Comparison of ENCODE assay signal across 8 mouse cellular contexts in the genomic region with DNA sequence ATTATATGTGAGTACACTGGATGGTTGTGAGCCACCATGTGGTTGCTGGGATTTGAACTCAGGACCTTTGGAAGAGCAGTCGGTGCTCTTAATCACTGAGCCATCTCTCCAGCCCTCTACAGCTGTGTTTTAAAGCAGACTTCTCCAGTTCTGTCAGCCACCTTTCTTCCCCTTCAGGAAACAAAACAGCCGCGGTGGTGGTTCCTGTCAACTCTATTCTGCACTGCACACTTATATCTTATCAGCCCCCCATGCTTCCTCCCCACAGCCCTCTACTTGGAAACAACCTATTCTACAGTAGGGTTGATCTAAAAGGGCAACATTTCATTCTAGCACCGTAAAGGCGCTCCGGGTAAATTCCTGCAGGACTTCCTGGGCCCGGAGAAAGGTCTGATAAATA. TPM values are rescaled to one million over a fixed set of nuclear protein-coding genes. Genes with fewer than 3 reads are reported as not detected.
DNase-seq lines count a peak whose midpoint lies in the region; ATAC-seq lines count a peak whose summit lies in the region.

No protein-coding gene starts in this region.

- peak overlapping the region; percentile 75 for H3K4me3 ChIP-seq in heart, embryonic 16.5 days (ENCODE audit: low read length)
- H3K4me3 ChIP-seq in brown adipose tissue, adult 24 weeks (ENCODE audit: insufficient read depth, low read depth, low read length) = peak overlapping the region; percentile 8; the same call in 1 of the 2 replicates
- peak overlapping the region; percentile 54 for H3K4me3 ChIP-seq in midbrain, embryonic 15.5 days

- H3K9me3 ChIP-seq in heart, embryonic 16.5 days (replicated peaks; ENCODE audit: control insufficient read depth, low read length) = no peaks in the 10 kb centered on the region
- no peaks in the 10 kb centered on the region for H3K9me3 ChIP-seq in midbrain, embryonic 15.5 days

- 29% methylated on average over 7 of the region's 7 CpGs for WGBS in heart, embryonic 16.5 days
- 63% methylated on average over 7 of the region's 7 CpGs for WGBS in midbrain, embryonic 15.5 days

- H3K27me3 ChIP-seq in heart, embryonic 16.5 days (ENCODE audit: control insufficient read depth, insufficient read depth, low read length) = no peaks in the 10 kb centered on the region
- no peaks in the 10 kb centered on the region for H3K27me3 ChIP-seq in midbrain, embryonic 15.5 days (replicated peaks)

- H3K27ac ChIP-seq in heart, embryonic 16.5 days (ENCODE audit: low read length) = peak overlapping the region; percentile 84
- H3K27ac ChIP-seq in brown adipose tissue, adult 24 weeks (replicated peaks; ENCODE audit: low read depth, low read length) = no peak overlapping the region
- peak overlapping the region; percentile 86 for H3K27ac ChIP-seq in midbrain, embryonic 15.5 days

- no peak overlapping the region; the same call in 1 of the 2 replicates for H3K9ac ChIP-seq in heart, embryonic 16.5 days (ENCODE audit: low read length)
- peak overlapping the region; percentile 62 for H3K9ac ChIP-seq in midbrain, embryonic 15.5 days

- ATAC-seq in heart, embryonic 16.5 days (replicated peaks; ENCODE audit: extremely low read depth, insufficient read depth, low FRiP score) = 0 out of 2 replicates have a peak, but pooled peaks have one; percentile 1
- ATAC-seq in midbrain, embryonic 15.5 days (replicated peaks) = no peak

- peak overlapping the region; percentile 74 for H3K4me2 ChIP-seq in heart, embryonic 16.5 days (ENCODE audit: low read depth, low read length)
- H3K4me2 ChIP-seq in midbrain, embryonic 15.5 days = peak overlapping the region; percentile 57

- DNase-seq in heart, adult 11 months = no peak
- DNase-seq in induced T-regulatory cell, adult 2 months (ENCODE audit: low read depth) = peak; percentile 47
- DNase-seq in frontal cortex, postnatal 10 days (ENCODE audit: low spot score in 2 of 2) = no peak
- DNase-seq in gastrocnemius, postnatal 25 days = no peak
- DNase-seq in adrenal gland, postnatal 36 days = no peak

- no peaks in the 10 kb centered on the region for H3K36me3 ChIP-seq in heart, embryonic 16.5 days (ENCODE audit: control insufficient read depth, insufficient read depth)
- H3K36me3 ChIP-seq in midbrain, embryonic 15.5 days (replicated peaks) = no peaks in the 10 kb centered on the region

- peaks cover 4% of the 10 kb centered on the region; the same call in 1 of the 2 replicates for H3K4me1 ChIP-seq in heart, embryonic 16.5 days (ENCODE audit: control insufficient read depth, insufficient read depth, low read length)
- H3K4me1 ChIP-seq in brown adipose tissue, adult 24 weeks (ENCODE audit: control insufficient read depth, insufficient read depth, insufficient read length, low read length) = no peaks in the 10 kb centered on the region
- no peaks in the 10 kb centered on the region for H3K4me1 ChIP-seq in midbrain, embryonic 15.5 days

RNA-seq across cellular contexts. Expression of a gene that starts 0.7 kb away (rescaled TPM):
- 0.60 and 1.2 TPM in 2 replicates for polyA plus RNA-seq in heart, embryonic 16.5 days (2015; fragmentation: Nextera tagmentation; extraction: Ambion mirVana)
- not detected in 2 replicates for polyA plus RNA-seq in brown adipose tissue, adult 24 weeks (2012; ENCODE audit: insufficient read depth, insufficient read length, missing spikeins)
- polyA plus RNA-seq in midbrain, embryonic 15.5 days (2015; fragmentation: Nextera tagmentation; extraction: Ambion mirVana) = 2.1 and 2.9 TPM in 2 replicates
- not detected for total RNA-seq in gastrocnemius, postnatal 25 days (2021)
- total RNA-seq in adrenal gland, postnatal 36 days (2021) = under 1 TPM; 0.59 to 0.83 TPM

RNA-seq across cellular contexts. Expression of a gene that starts 14.2 kb away (rescaled TPM):
- polyA plus RNA-seq in heart, embryonic 16.5 days (2015; fragmentation: Nextera tagmentation; extraction: Ambion mirVana) = 39.8 and 45.0 TPM in 2 replicates
- 26.1 and 27.5 TPM in 2 replicates for polyA plus RNA-seq in brown adipose tissue, adult 24 weeks (2012; ENCODE audit: insufficient read depth, insufficient read length, missing spikeins)
- 72.9 and 74.5 TPM in 2 replicates for polyA plus RNA-seq in midbrain, embryonic 15.5 days (2015; fragmentation: Nextera tagmentation; extraction: Ambion mirVana)
- 10 to 100 TPM; 20.4 to 22.4 TPM for total RNA-seq in gastrocnemius, postnatal 25 days (2021)
- total RNA-seq in adrenal gland, postnatal 36 days (2021) = 10 to 100 TPM; 43.1 to 58.6 TPM

RNA-seq across cellular contexts. Expression of a gene that starts 14.2 kb away (rescaled TPM):
- 3.2 and 4.2 TPM in 2 replicates for polyA plus RNA-seq in heart, embryonic 16.5 days (2015; fragmentation: Nextera tagmentation; extraction: Ambion mirVana)
- 0.71 and 2.9 TPM in 2 replicates for polyA plus RNA-seq in brown adipose tissue, adult 24 weeks (2012; ENCODE audit: insufficient read depth, insufficient read length, missing spikeins)
- 4.5 and 5.3 TPM in 2 replicates for polyA plus RNA-seq in midbrain, embryonic 15.5 days (2015; fragmentation: Nextera tagmentation; extraction: Ambion mirVana)
- under 1 TPM; 0.77 to 0.91 TPM for total RNA-seq in gastrocnemius, postnatal 25 days (2021)
- total RNA-seq in adrenal gland, postnatal 36 days (2021) = 1 to 10 TPM; 3.8 to 3.9 TPM

RNA-seq across cellular contexts. Expression of a gene that starts 14.2 kb away (rescaled TPM):
- 65.6 and 65.9 TPM in 2 replicates for polyA plus RNA-seq in heart, embryonic 16.5 days (2015; fragmentation: Nextera tagmentation; extraction: Ambion mirVana)
- polyA plus RNA-seq in brown adipose tissue, adult 24 weeks (2012; ENCODE audit: insufficient read depth, insufficient read length, missing spikeins) = 56.7 and 63.4 TPM in 2 replicates
- polyA plus RNA-seq in midbrain, embryonic 15.5 days (2015; fragmentation: Nextera tagmentation; extraction: Ambion mirVana) = 28.5 and 29.7 TPM in 2 replicates
- 1 to 10 TPM; 5.8 to 8.5 TPM for total RNA-seq in gastrocnemius, postnatal 25 days (2021)
- 10 to 100 TPM; 65.1 to 70.1 TPM for total RNA-seq in adrenal gland, postnatal 36 days (2021)

RNA-seq across cellular contexts. Expression of a gene that starts 22.6 kb away (rescaled TPM):
- 10.3 and 12.7 TPM in 2 replicates for polyA plus RNA-seq in heart, embryonic 16.5 days (2015; fragmentation: Nextera tagmentation; extraction: Ambion mirVana)
- polyA plus RNA-seq in brown adipose tissue, adult 24 weeks (2012; ENCODE audit: insufficient read depth, insufficient read length, missing spikeins) = 4.1 and 6.4 TPM in 2 replicates
- 26.8 and 32.6 TPM in 2 replicates for polyA plus RNA-seq in midbrain, embryonic 15.5 days (2015; fragmentation: Nextera tagmentation; extraction: Ambion mirVana)
- total RNA-seq in gastrocnemius, postnatal 25 days (2021) = 1 to 10 TPM; 2.9 to 3.7 TPM
- 10 to 100 TPM; 19.1 to 31.5 TPM for total RNA-seq in adrenal gland, postnatal 36 days (2021)

Comparison
In these comparisons a context has a peak if more than half of its experiments do, and no peak if none do; other contexts are left out.
1. H3K4me3 ChIP-seq: peak in every context shown above with its lines; median percentile 75 in heart, embryonic 16.5 days; 54 in midbrain, embryonic 15.5 days; 8 in brown adipose tissue, adult 24 weeks.